Mouse (Mus musculus) T-cell, adult 2 months (primary cell): ENCODE measurements around the gene Card6.
A peak's percentile ranks its signal among the peaks of the same experiment; 100 is the strongest.
"Not testable (repeated sequence)": the region's sequence is repeated elsewhere in the genome, so short reads cannot be mapped to it uniquely, and the experiment has no call there.

Source experiments
- DNase-seq: peaks from one replicate; pipeline ENCODE4 v3.0.0; 2022; ENCODE audit warnings: low spot score

The Card6 gene

DNA sequence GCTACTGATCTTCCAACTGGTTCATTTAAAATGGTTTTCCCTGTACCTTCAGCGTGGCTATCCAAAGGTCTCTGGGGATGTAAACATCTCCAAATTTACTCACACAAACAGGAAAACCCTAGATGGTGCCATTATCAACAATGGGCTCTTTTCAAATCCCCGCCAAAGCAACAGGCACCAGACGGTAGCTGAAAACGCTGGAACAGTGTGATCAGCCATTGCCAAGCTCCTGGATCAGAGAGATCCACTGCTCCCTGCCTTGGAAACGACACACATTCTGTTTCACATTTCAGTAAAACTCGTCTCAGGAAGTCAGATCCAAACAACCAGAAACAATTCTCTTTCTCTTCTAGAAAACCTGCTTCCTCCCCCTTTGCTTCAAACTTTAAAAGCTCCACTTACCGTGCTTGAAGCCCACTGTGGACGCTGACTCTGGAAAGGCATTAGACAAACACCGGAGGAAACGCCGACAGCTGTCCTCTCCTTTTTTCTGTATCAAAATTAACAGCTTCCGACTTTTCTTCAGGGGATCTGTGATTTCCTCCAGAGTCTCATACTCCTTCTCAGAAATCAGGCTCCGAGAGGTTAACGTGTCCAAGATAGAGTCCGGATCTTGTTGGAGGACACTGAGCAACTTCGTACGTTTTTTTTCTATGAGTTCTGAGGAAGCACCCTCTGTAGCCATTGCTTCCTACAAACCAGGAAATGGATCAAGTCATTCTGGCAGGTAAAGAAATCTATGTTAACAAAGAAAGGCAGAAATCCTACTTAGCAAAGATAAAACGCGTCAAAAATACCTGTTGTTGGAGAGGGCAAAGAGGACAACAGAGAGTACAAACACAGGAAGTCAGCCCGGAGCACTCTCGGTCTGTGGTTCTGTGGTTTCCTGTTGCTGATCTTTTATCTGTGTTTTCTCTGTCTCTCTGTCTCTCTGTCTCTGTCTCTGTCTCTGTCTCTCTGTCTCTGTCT, at the start of gene Card6:
Gene Card6, minus strand, starts transcription at position 854 of the 969 bp plus-strand sequence.
- peak; percentile 85 for DNase-seq

DNA sequence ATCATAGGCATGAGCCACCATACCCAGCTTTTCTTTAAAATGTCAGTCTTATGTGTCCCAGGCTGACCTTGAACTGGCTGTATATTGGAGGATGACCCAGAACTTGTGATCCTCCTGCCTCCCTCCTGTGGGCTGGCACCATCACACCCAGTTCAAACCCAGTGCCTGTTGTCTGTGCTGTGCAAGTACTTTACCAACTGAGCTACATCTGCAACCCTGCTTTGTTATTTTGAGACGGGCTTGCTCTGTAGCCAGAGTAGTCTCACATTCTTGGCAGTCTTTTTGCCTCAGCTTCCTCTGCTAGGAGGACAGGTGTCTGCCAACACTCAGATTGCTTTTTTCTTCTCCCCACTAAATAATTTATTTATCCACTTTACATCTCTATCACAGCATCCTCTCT, 49.0 kb upstream of the Card6 start:
- no peak for DNase-seq

DNA sequence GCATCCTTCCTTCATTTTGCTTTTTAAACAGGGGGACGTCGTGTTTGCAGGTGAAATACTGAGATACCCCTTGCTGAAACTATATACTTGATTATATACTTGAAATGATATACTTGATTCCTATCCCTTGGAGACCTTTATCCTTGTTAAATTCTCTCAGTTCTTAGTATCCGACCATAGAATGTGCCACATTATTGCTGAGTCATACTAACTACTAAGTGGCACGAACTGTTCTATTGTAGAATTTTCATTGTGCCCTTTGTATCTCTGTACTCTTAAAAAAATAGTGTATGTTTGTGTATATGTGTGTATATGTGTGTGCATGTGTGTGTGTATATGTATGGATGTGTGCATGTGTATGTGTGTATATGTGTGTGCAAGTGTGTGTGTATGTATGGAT, 48.0 kb upstream of the Card6 start:
- DNase-seq: no peak

DNA sequence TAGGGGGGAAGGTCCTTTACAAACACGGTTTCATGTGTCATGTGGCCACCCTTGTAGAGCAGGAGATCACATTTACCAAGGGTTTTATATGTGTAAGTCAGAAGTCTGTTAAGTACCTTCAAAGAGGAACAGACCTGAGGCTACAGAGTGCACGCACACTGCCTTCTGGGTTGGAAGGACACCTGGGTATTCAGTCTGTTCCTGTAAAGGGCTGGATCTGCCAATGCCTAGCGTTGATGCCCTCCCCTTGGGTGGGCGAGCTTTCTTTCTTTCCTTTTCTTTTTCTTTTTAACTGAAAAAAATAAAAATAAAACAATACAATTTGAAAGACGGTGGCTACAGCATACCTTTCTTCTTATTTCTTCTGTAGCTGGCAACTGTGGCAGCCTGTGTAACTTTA, 46.8 kb upstream of the Card6 start:
- DNase-seq: no peak

DNA sequence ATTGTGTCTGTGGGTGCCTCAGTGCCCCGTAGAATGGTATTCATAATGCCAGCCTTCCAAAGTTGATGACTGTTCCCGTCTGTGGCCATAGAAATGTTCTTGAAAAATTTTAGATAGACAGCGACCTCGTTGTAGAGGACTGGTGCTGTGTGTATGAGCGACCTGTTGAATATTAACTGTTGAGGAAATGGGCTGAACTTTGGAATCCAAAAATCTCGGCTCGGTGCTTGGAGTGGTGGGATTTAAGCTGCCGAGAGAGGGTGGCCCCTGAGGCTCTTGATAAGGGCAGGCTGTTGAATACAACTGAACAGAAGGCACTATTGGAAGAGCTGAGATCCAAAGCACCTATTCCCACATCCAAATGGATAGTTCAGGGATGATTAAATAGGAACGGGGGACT, 46.3 kb upstream of the Card6 start:
- DNase-seq: no peak

DNA sequence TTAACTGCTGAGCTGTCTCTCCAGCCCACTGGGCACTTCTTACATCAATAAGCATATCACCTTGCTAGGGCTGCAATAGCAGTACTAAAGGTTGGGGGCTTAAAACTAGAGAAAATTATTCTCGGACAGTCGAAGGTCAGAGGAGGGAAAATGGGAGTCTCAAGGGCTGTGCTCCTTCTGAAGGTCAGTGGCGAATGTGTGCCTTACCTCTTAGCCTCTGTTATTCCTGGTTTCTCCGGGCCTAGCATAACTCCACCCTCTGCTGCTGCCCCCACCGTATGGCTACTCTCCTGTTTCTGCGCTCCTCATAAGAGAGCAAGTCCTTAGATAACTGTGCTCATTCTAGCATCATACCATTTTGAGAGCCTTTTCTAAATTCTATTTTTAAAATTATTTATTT, 43.8 kb upstream of the Card6 start:
- DNase-seq: no peak

DNA sequence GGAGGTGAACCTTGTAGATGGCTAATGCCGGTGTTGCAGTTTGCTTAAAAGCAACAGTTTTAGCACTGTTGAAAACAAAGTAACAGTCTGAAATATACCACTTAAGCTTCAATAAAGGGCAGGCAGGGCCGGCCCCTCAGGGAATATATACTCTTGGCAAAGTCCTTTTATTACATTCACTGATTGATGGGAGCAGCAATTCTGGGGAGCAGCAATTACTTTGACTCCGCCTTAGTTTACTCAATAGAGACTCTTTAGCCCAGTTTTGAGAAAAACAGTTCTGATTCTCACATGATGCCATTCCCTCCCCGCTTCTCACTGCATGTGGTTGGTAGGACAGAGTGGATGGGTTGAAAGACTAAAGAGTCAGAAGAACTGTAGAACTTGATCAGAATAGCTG, 40.8 kb upstream of the Card6 start:
- no peak for DNase-seq

DNA sequence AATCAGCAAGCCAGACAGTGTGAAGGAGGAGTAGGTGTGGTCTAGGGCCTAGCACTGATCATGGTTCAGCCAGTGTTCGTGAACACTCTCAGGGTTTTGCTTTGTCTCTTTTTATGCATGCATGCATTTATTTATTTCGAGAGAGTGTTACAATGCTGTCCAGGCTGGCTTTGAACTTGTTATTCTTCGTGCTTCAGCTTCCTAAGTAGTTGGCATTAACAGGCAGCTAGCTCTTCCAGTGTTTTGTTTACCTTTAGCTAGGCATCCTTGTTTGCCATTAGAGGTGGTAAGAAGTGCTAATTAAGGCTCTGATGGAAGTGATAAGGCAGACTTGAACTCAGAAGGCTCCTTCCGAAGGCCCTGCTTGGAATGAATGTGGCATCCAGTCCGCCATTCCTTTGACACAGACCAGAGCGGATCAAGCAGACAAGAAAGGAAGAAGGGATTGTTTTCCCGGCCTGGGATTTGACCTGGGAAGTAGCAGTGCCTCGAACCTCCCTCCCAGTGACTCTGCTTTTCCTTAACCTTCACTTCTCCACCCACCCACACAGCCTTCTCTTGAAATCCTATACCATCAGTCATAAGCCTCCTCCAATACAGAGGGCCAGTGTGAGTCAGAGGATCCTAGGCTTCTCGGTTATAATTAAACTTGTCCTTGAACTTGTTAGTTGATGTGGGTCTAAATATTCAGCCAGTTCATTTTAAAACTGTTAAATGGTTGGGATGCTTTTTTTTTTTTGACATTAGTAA, 37.0 kb upstream of the Card6 start:
- no peak for DNase-seq

DNA sequence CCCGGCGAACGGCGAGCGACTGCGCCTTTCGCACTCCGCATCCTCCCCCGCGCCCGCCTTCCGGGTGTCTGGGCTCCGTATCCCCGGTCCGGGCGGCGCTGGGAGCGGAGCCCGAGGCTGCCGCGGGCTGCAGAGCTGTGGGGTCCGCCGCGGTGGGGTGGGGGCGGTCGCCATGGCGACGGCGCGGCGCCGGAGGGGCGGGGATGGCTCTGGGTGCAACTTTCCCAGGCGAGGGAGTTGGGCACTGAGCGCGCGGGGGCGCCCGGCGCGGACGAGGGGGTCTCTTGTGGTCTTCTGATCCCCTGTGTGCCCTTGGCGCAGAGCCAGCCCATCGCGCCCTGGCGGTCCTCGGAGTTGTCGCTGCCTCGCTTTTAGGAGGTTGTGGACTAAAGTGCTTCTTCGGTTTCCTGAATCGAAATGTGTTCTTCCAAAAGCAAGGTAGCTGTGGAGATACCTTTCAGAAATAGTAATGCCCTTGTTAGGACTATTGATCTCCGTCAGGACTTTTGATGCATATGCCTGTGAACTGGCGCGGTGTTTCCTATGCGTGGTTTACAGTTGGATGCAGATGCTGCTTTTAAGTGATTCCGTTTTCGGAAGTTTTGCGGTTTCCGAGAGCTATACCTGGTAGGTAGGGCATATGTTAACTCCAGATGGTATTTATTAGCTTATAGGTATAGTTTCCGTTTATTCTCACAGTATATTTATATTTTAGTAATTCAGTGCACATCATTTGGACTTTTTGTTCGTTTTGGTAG, 35.9 kb upstream of the Card6 start:
- DNase-seq: peak; percentile 67

DNA sequence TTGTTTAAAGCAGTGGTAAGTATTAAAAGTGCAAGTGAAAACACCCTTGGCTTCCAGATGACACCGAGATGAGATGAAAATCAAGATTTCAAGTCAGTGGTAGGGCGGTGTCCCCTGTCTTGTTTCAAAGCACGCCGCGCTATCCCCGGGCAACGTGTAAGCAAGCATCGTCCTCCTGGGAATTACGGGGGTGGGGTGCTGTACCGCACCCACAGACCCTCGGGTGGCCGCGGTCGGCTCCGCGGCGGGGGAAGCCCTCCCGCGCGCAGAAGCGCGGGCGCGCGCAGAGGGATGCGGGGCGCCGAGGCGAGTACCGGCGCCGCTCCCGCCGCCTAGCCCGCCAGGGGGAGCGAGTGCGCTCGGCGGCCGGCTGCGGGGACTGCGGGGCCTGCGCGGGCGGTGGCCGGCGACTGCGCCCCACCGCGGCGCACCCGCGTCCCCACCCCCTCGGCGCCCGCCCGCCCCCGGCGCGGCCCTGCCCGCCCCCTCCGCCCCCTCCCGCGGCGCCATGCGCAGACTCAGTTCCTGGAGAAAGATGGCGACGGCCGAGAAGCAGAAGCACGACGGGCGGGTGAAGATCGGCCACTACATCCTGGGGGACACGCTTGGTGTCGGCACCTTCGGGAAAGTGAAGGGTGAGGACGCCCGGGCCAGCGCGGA, 35.2 kb upstream of the Card6 start, which contains the start of gene Prkaa1:
Gene Prkaa1, plus strand, starts transcription at position 501 of the 660 bp plus-strand sequence.
- peak; percentile 69 for DNase-seq

DNA sequence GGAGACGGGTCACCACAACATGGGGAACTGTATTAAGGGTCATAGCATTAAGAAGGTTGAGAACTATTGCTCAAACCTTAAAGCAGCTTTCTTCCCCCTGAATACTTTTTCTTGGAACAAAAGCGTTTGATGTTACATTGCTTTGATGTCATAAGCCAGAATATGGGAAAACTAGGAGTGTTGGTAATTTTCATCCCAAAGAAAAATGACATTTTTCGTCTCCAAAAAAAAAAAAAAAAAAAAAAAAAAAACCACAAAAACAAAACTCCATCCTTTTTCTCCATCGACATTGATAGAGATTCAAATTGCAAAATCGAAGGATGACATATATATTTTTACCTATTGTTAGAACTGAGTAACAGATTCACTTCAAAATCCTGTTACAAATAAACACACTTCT, 34.4 kb upstream of the Card6 start:
- DNase-seq: no peak

DNA sequence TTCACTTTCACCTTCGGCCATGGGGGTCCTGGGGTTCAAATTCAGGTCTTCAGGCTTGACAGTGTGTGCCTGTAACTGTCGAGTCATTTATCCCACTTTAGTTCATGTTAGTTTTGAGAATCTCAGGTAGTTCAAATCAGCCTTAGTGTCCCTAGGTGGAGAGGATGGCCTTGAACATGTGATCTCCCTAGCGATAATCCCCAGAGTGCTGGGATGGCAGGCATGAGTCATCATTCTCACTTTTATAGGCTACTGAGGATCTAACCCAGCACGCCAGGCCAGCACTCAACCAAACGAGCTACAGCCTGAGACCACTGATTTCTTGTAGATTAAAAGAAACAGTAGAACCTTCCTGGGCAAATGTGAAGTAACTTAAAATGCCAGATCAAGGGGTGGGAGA, 33.7 kb upstream of the Card6 start:
- no peak for DNase-seq

DNA sequence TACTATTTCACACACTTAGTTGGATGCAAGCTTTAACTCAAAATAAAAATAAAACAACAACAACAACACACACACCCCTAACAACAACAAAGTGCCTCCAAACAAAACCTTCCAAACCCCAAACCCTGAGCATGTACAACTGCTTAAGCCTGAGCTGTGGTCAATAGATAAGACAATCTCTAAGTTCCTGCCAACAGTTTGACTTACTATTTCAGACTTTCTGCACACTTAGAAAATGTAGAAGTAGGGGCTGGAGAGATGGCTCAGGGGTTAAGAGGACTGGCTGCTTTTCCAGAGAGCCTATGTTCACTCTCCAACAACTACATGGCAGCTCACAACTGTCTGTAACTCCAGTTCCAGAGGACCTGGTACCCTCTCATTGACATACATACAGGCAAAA, 32.0 kb upstream of the Card6 start:
- no peak for DNase-seq

DNA sequence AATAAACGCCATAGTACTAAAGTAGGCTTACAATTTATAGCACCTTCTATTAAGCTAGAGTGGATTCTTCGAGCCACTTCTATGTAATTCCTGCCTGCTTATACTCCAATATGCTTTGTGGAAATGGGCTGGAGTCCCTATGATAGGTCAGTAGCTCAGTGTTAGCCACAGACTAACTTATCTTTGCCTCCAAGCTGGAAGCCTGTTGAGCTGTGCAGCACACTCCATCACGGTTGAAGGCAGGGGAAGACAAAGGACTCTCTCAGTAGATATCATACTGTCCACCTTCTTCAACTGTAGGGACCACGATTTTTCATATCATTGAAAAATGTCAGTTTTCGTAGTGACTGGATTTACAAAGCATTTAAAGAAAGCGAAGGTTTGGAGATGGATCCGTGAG, 31.5 kb upstream of the Card6 start:
- DNase-seq: no peak

DNA sequence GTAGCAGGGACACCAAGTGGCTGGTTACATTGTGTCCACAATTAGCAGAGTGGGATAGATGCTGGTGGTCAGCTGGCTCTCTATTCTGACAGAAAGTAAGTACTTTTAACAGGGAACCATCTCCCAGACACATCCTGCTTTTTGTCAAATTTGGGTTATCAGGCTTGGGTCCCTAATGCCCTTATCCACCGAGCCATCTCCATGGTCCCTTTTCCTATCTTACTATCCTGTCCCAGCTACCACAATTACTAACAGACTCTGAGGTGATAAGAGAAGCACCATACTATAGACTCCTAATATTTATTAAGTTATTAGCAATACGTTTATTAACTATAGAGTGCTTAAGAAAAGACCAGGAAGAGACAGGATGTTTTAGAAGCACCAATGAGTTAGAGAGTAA, 31.0 kb upstream of the Card6 start:
- DNase-seq: no peak

DNA sequence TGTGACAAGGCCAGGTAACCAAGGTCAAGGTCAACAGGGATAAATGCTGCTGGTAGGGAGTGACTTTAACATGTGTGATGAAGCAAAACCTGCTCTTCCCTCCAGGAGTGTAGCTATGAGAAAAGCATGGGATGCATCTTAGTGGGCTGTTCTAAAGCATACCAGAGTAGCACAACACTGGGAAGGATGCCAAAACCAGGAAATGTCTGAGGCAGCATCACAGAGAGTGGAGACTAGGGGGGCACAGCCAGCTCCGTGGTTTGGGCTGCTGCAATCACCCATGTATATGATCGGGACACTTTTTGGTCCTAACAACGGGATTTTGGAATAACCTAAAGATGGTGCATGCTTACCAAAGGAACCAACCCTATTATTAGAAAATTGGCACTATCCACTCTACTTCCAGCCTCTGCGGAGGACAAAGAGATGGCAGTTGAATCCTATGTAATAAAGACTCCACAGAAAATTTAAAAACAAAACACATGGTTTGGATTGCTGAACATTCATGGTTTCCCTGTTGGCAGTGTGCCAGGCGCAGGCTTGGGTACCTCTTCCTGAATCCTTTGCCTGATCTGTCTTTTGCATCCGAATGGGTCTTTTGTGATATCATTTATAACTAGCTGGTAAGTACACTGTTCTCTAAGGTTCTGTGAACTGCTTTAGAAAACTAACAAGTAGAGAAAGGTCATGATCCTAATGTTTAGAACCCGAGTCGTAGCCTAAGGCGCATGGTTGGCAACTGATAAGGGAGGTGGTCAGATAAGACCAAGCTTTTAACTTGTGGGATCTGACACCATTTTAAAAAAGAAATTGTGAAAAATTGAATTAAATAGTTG, 29.9 kb upstream of the Card6 start:
- DNase-seq: no peak

DNA sequence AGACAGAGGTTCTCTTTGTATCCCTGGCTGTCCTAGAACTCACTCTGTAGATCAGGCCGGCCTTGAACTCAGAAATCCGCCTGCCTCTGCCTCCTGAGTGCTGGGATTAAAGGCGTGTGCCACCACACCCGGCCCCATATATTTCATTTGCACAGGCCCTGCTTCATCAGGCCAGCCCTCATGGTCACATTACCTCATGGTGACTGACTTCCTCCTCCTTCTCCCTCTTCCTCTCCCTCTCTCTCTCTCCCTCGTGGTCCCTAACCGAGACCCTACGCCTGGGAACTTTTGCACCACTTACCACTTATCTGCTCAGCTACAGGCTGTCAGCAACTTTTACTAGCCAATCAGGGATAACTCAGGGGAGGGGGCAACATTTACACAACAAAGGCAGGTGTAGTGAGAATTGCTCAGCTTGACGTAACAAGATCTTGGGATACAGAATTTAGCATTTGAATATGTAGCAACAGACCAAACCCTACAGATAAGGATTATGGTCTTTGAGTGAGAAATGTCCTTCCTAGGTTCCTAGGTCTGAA, 26.7 kb upstream of the Card6 start:
- DNase-seq: no peak

DNA sequence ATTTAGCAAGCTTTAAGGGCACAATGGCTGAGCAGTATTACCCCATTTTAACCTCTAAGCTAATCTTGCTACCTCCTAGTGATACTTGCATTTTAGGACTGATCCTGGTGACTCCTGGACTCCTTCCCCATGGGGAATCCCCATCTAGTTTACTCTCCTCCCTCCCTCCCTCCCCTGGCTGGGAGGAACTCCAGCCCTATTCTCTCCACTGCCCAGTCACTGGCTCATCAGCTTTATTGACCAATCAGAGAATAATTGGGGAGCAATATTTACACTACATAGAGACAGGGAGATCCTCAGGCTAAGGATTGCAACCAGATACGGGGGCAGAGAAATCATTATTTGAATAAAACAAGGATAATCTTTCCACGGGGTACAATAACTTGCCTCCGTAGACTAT, 25.8 kb upstream of the Card6 start:
- no peak for DNase-seq

DNA sequence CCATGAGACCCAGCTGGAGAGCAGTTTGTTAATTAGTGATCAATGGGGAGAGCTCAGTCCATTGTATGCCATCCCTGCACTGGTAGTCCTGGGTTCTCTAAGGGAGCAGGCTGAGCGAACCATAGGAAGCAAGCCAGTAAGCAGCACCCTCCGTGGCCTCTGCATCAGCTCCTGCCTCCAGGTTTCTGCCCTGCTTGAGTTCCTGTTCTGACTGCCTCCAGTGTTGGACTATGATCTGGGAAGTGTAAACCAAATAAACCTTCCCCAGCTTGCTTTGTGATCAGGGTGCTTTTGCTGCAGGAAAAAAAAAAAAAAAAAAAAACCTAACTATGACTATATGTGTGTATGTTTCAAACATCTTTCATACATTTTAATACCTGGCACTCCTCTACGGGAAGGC, 25.0 kb upstream of the Card6 start:
- no peak for DNase-seq

DNA sequence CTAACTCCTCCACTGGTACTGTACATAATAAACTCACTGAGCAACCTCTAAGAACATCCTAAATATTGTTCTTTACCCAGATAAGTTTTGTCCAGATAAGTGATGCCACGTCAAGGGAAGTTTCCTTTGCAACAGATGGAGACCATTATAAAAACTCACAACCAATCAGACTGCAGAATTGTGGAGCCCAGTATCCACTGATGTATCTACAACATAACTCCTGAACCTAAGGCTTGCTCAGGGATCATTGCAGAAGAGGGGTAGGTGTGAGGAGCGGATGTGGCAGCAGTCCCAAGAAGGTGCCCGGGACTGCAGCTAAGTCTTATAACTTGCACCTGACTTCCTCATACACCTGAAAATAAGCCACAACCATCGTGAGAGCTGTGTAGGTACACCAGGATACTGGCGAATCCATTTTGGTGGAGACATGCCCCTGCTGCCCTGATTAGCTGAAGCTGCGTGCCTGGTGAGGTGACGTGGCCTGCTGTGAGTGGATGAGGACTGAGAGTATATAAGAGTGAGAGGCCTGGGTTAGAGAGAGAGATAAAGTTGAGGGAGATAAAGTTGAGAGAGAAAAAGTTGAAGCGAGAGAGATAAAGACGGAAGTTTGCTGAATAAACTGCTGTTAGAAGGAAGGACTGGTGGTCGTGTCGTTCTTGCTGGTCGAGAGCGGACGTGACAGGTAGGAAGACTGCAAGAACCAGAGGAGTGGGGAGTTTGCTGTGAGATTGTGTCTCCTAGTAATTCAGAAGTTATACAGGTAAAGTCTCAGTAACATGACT, 22.7 kb upstream of the Card6 start:
- not testable (repeated sequence) for DNase-seq
